Mouse (Mus musculus): ENCODE data around the gene Racgap1. TPM values are rescaled to one million over a fixed set of nuclear protein-coding genes. Genes with fewer than 3 reads are reported as not detected.

The Racgap1 gene
- polyA plus RNA-seq, 1 experiment from 2014 or later: 178 TPM

- WGBS: 86% methylated on average over 7 of the region's 7 CpGs
- no peak overlapping the region for H3K4me3 ChIP-seq (ENCODE audit: low read length)
- H3K27me3 ChIP-seq (ENCODE audit: control insufficient read depth, insufficient read depth, low read depth, low read length): no peaks in the 10 kb centered on the region
- H3K9ac ChIP-seq (ENCODE audit: low read length): no peak overlapping the region
- H3K4me1 ChIP-seq (replicated peaks; ENCODE audit: control insufficient read depth, insufficient read depth, low read length): peaks cover 3% of the 10 kb centered on the region
- ATAC-seq (ENCODE audit: low read depth): no peak
- H3K27ac ChIP-seq (ENCODE audit: low read length): no peak overlapping the region
- no peaks in the 10 kb centered on the region for H3K9me3 ChIP-seq (ENCODE audit: control insufficient read depth, low read length)
- H3K4me2 ChIP-seq (ENCODE audit: low read depth, low read length): no peak overlapping the region
- H3K36me3 ChIP-seq (ENCODE audit: control insufficient read depth, insufficient read depth, low read length): no peaks in the 10 kb centered on the region
These were observed 31.4 kb upstream of the Racgap1 start for GRCm38 (mm10) chr15:99682880-99683279.

- no peaks in the 10 kb centered on the region for H3K9me3 ChIP-seq (ENCODE audit: control insufficient read depth, low read length)
- no peak for ATAC-seq (ENCODE audit: low read depth)
- WGBS: 51% methylated on average over 7 of the region's 7 CpGs
- H3K4me1 ChIP-seq (replicated peaks; ENCODE audit: control insufficient read depth, insufficient read depth, low read length): peaks cover 3% of the 10 kb centered on the region
- H3K4me3 ChIP-seq (ENCODE audit: low read length): no peak overlapping the region
- H3K9ac ChIP-seq (ENCODE audit: low read length): no peak overlapping the region
- H3K4me2 ChIP-seq (ENCODE audit: low read depth, low read length): no peak overlapping the region
- H3K27me3 ChIP-seq (ENCODE audit: control insufficient read depth, insufficient read depth, low read depth, low read length): peaks cover 4% of the 10 kb centered on the region
- H3K27ac ChIP-seq (ENCODE audit: low read length): no peak overlapping the region
- no peaks in the 10 kb centered on the region for H3K36me3 ChIP-seq (ENCODE audit: control insufficient read depth, insufficient read depth, low read length)
These were observed 27.6 kb upstream of the Racgap1 start for GRCm38 (mm10) chr15:99679008-99679407.

GRCm38 (mm10) chr15:99678063-99678800 is 26.8 kb upstream of the Racgap1 start:
- Histone ChIP-seq H3K4me2 (ENCODE audit: low read depth, low read length) (no peak overlapping the region), H3K27me3 (ENCODE audit: control insufficient read depth, insufficient read depth, low read depth, low read length) (peaks cover 10% of the 10 kb centered on the region), H3K36me3 (ENCODE audit: control insufficient read depth, insufficient read depth, low read length) (no peaks in the 10 kb centered on the region), H3K9ac (ENCODE audit: low read length) (no peak overlapping the region), H3K9me3 (ENCODE audit: control insufficient read depth, low read length) (no peaks in the 10 kb centered on the region), H3K4me1 (replicated peaks; ENCODE audit: control insufficient read depth, insufficient read depth, low read length) (peaks cover 3% of the 10 kb centered on the region), H3K27ac (ENCODE audit: low read length) (no peak overlapping the region), H3K4me3 (ENCODE audit: low read length) (no peak overlapping the region)
- ATAC-seq (ENCODE audit: low read depth): peak; percentile 60; the same call in 1 of the 2 replicates
- 13% methylated on average over 13 of the region's 13 CpGs for WGBS

- ATAC-seq (ENCODE audit: low read depth): 0 out of 2 replicates have a peak, but pooled peaks have one; percentile 35
- 33% methylated on average over 8 of the region's 8 CpGs for WGBS
- Histone ChIP-seq H3K4me2 (ENCODE audit: low read depth, low read length) (no peak overlapping the region), H3K9ac (ENCODE audit: low read length) (no peak overlapping the region), H3K9me3 (ENCODE audit: control insufficient read depth, low read length) (no peaks in the 10 kb centered on the region), H3K36me3 (ENCODE audit: control insufficient read depth, insufficient read depth, low read length) (no peaks in the 10 kb centered on the region), H3K4me1 (replicated peaks; ENCODE audit: control insufficient read depth, insufficient read depth, low read length) (peaks cover 3% of the 10 kb centered on the region), H3K4me3 (ENCODE audit: low read length) (no peak overlapping the region), H3K27ac (ENCODE audit: low read length) (no peak overlapping the region), H3K27me3 (ENCODE audit: control insufficient read depth, insufficient read depth, low read depth, low read length) (peaks cover 16% of the 10 kb centered on the region)
These were observed 25.6 kb upstream of the Racgap1 start for GRCm38 (mm10) chr15:99677089-99677488.

- WGBS: 73% methylated on average over 3 of the region's 3 CpGs
- H3K27me3 ChIP-seq (ENCODE audit: control insufficient read depth, insufficient read depth, low read depth, low read length): peaks cover 36% of the 10 kb centered on the region
These were observed 23.4 kb upstream of the Racgap1 start for GRCm38 (mm10) chr15:99674866-99675265.

GRCm38 (mm10) chr15:99671783-99672182 is 20.3 kb upstream of the Racgap1 start:
- ATAC-seq (ENCODE audit: low read depth): no peak
- no peak overlapping the region for H3K4me3 ChIP-seq (ENCODE audit: low read length)
- no peaks in the 10 kb centered on the region for H3K36me3 ChIP-seq (ENCODE audit: control insufficient read depth, insufficient read depth, low read length)
- H3K9ac ChIP-seq (ENCODE audit: low read length): no peak overlapping the region
- H3K4me2 ChIP-seq (ENCODE audit: low read depth, low read length): no peak overlapping the region
- H3K4me1 ChIP-seq (replicated peaks; ENCODE audit: control insufficient read depth, insufficient read depth, low read length): peaks cover 7% of the 10 kb centered on the region
- H3K27ac ChIP-seq (ENCODE audit: low read length): no peak overlapping the region
- H3K9me3 ChIP-seq (ENCODE audit: control insufficient read depth, low read length): no peaks in the 10 kb centered on the region
- 58% methylated on average over 14 of the region's 14 CpGs for WGBS
- peaks cover 44% of the 10 kb centered on the region for H3K27me3 ChIP-seq (ENCODE audit: control insufficient read depth, insufficient read depth, low read depth, low read length)

More at GRCm38 (mm10) chr15:99674866-99675265, 23.4 kb upstream of the Racgap1 start:
- Histone ChIP-seq H3K9ac (ENCODE audit: low read length) (no peak overlapping the region), H3K4me2 (ENCODE audit: low read depth, low read length) (no peak overlapping the region), H3K4me1 (replicated peaks; ENCODE audit: control insufficient read depth, insufficient read depth, low read length) (peaks cover 7% of the 10 kb centered on the region), H3K4me3 (ENCODE audit: low read length) (no peak overlapping the region), H3K9me3 (ENCODE audit: control insufficient read depth, low read length) (no peaks in the 10 kb centered on the region), H3K36me3 (ENCODE audit: control insufficient read depth, insufficient read depth, low read length) (no peaks in the 10 kb centered on the region), H3K27ac (ENCODE audit: low read length) (no peak overlapping the region)
- no peak for ATAC-seq (ENCODE audit: low read depth)

GRCm38 (mm10) chr15:99670964-99671670 is 19.7 kb upstream of the Racgap1 start:
- Histone ChIP-seq H3K4me3 (ENCODE audit: low read length) (peak overlapping the region; percentile 60), H3K4me2 (ENCODE audit: low read depth, low read length) (peak overlapping the region; percentile 97), H3K36me3 (ENCODE audit: control insufficient read depth, insufficient read depth, low read length) (no peaks in the 10 kb centered on the region), H3K27ac (ENCODE audit: low read length) (no peak overlapping the region), H3K9ac (ENCODE audit: low read length) (peak overlapping the region; percentile 63), H3K9me3 (ENCODE audit: control insufficient read depth, low read length) (no peaks in the 10 kb centered on the region), H3K27me3 (ENCODE audit: control insufficient read depth, insufficient read depth, low read depth, low read length) (peaks cover 51% of the 10 kb centered on the region), H3K4me1 (replicated peaks; ENCODE audit: control insufficient read depth, insufficient read depth, low read length) (peaks cover 7% of the 10 kb centered on the region)
- 8% methylated on average over 17 of the region's 17 CpGs for WGBS
- ATAC-seq (ENCODE audit: low read depth): peak; percentile 18; the same call in 1 of the 2 replicates

- peaks cover 59% of the 10 kb centered on the region for H3K27me3 ChIP-seq (ENCODE audit: control insufficient read depth, insufficient read depth, low read depth, low read length)
- peak within 1 kb of the TSS; percentile 63 for H3K9ac ChIP-seq (ENCODE audit: low read length)
- H3K4me1 ChIP-seq (replicated peaks; ENCODE audit: control insufficient read depth, insufficient read depth, low read length): peaks cover 7% of the 10 kb centered on the region
- peak within 1 kb of the TSS; percentile 60 for H3K4me3 ChIP-seq (ENCODE audit: low read length)
- H3K27ac ChIP-seq (ENCODE audit: low read length): no peak within 1 kb of the TSS
- under 1% methylated on average over 51 of the region's 74 CpGs for WGBS
- ATAC-seq (ENCODE audit: low read depth): peak; percentile 83
- H3K9me3 ChIP-seq (ENCODE audit: control insufficient read depth, low read length): no peaks in the 10 kb centered on the region
- no peaks in the 10 kb centered on the region for H3K36me3 ChIP-seq (ENCODE audit: control insufficient read depth, insufficient read depth, low read length)
- H3K4me2 ChIP-seq (ENCODE audit: low read depth, low read length): peak within 1 kb of the TSS; percentile 97
These were observed 18.8 kb upstream of the Racgap1 start, which contains the start of gene Asic1 for GRCm38 (mm10) chr15:99670154-99670821. TSS of gene Asic1 (plus strand) at chr15:99670368.

GRCm38 (mm10) chr15:99669392-99669791 is 17.9 kb upstream of the Racgap1 start:
- H3K4me3 ChIP-seq (ENCODE audit: low read length): no peak overlapping the region
- WGBS: 0% methylated on average over 1 of the region's 1 CpGs
- no peaks in the 10 kb centered on the region for H3K36me3 ChIP-seq (ENCODE audit: control insufficient read depth, insufficient read depth, low read length)
- H3K27me3 ChIP-seq (ENCODE audit: control insufficient read depth, insufficient read depth, low read depth, low read length): peaks cover 59% of the 10 kb centered on the region
- H3K27ac ChIP-seq (ENCODE audit: low read length): no peak overlapping the region
- no peak overlapping the region for H3K4me2 ChIP-seq (ENCODE audit: low read depth, low read length)
- ATAC-seq (ENCODE audit: low read depth): no peak
- no peak overlapping the region for H3K9ac ChIP-seq (ENCODE audit: low read length)
- H3K9me3 ChIP-seq (ENCODE audit: control insufficient read depth, low read length): no peaks in the 10 kb centered on the region
- H3K4me1 ChIP-seq (replicated peaks; ENCODE audit: control insufficient read depth, insufficient read depth, low read length): peaks cover 15% of the 10 kb centered on the region

Data from lung, embryonic 16.5 days (tissue).